Mouse (Mus musculus) ES-E14 (cell line): Measurements from ENCODE around the gene Mras.

Source experiments
- CHD2 ChIP-seq: IDR thresholded peaks from 2 replicates; pipeline ENCODE4 v1.6.1; 2014; ENCODE audit warnings: mild to moderate bottlenecking, low read depth, low read length, inconsistent platforms
- MAFK ChIP-seq: IDR thresholded peaks from 2 replicates; pipeline ENCODE4 v1.6.1; 2014; ENCODE audit warnings: mild to moderate bottlenecking, low read depth, low read length, inconsistent platforms; ENCODE audit not compliant: insufficient read depth
- ZC3H11A ChIP-seq: IDR thresholded peaks from 2 replicates; pipeline ENCODE4 v1.6.1; 2012; ENCODE audit warnings: low read depth, mild to moderate bottlenecking, inconsistent platforms, low read length, borderline replicate concordance
- ZNF384 ChIP-seq: IDR thresholded peaks from 2 replicates; pipeline ENCODE4 v1.6.1; 2012; ENCODE audit warnings: low read depth, low read length, inconsistent platforms

DNA sequence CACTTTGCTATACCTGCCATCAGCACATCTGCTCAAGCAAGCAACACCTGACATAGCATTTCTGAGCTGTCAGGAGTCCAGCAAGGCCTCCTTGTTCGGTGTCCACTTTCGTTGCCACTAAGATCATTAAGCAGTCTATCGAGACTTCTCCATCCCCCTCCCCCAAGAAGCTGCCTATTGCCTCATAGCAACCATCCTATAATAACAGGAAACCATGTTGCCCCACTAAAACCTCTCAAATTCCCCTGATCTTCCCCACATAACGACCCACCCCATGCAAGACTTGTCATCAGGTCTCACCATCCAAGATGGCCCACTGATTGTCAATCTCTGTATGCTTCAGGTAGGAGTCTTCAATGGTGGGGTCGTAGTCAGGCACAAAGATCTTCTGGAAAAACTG is 26.1 kb downstream of the Mras start:
- no peak for TF ChIP-seq ZC3H11A
- no peak for TF ChIP-seq MAFK
- TF ChIP-seq CHD2: no peak
- TF ChIP-seq ZNF384: no peak
